Mouse (Mus musculus) liver, embryonic 14.5 days (tissue): Measurements from ENCODE around the gene Arhgef17. TPM values are rescaled to one million over a fixed set of nuclear protein-coding genes. Genes with fewer than 3 reads are reported as not detected.

Experiments used
- ATAC-seq: fragments of 200-750 bp; cut with Nextera tagmentation; 2 replicates; pipeline ENCODE4 v1.8.0; 2017; ENCODE audit warnings: moderate number of reproducible peaks, mild to moderate bottlenecking, moderate library complexity; ENCODE audit not compliant: insufficient read depth
- DNase-seq, 3 experiments: peaks; one replicate each; pipeline ENCODE4 v3.0.0-alpha.2; 2012 to 2013; ENCODE audit warnings: low read depth in 3 of 3, low spot score in 3 of 3
- H3K27ac ChIP-seq: fragments of 300-500 bp; sonication (generic); 2 replicates; pipeline ENCODE4 v1.5.1; 2014; ENCODE audit warnings: moderate library complexity, mild to moderate bottlenecking, control low read depth, inconsistent platforms
- H3K27me3 ChIP-seq: fragments of 300-500 bp; sonication (generic); 2 replicates; pipeline ENCODE4 v1.6.1; 2014; ENCODE audit warnings: mild to moderate bottlenecking, low read length, moderate library complexity; ENCODE audit not compliant: control insufficient read depth, insufficient read depth
- H3K36me3 ChIP-seq: fragments of 300-500 bp; sonication (generic); replicated peaks from 2 replicates; pipeline ENCODE4 v1.6.1; 2014; ENCODE audit warnings: low read depth; ENCODE audit not compliant: control insufficient read depth, insufficient read depth
- H3K4me1 ChIP-seq, 2 experiments: fragments of 200-500 bp in 1 of 2; fragments of 300-500 bp in 1 of 2; sonication (generic) in 1 of 2; replicated peaks; 2 replicates each; pipeline ENCODE4 v1.6.1; 2012 to 2014; ENCODE audit warnings: antibody characterized with exemption in 1 of 2, inconsistent platforms in 1 of 2, low read length in 1 of 2; ENCODE audit not compliant: control insufficient read depth in 2 of 2, insufficient read depth in 2 of 2
- H3K4me2 ChIP-seq: fragments of 300-500 bp; sonication (generic); 2 replicates; pipeline ENCODE4 v1.6.1; 2014; ENCODE audit warnings: low read depth, mild to moderate bottlenecking, control low read depth, moderate library complexity
- H3K4me3 ChIP-seq, 2 experiments: fragments of 200-500 bp in 1 of 2; fragments of 300-500 bp in 1 of 2; sonication (generic) in 1 of 2; 2 replicates each; pipeline ENCODE4 v1.5.1; 2012 to 2014; ENCODE audit warnings: low read depth in 2 of 2, low read length in 2 of 2, mild to moderate bottlenecking in 2 of 2, control low read depth in 1 of 2, inconsistent platforms in 1 of 2, moderate library complexity in 1 of 2; ENCODE audit not compliant: insufficient read depth in 1 of 2
- H3K9ac ChIP-seq: fragments of 300-500 bp; sonication (generic); replicated peaks from 2 replicates; pipeline ENCODE4 v1.6.1; 2014; ENCODE audit warnings: mild to moderate bottlenecking, control low read depth, moderate library complexity
- H3K9me3 ChIP-seq: fragments of 300-500 bp; sonication (generic); 2 replicates; pipeline ENCODE4 v1.6.1; 2016; ENCODE audit warnings: low read length, mixed read lengths; ENCODE audit not compliant: control insufficient read depth
- CTCF ChIP-seq: IDR thresholded peaks from 2 replicates; pipeline ENCODE4 v1.5.1; 2016; ENCODE audit warnings: antibody characterized with exemption, low read depth, control low read depth
- EP300 ChIP-seq: IDR thresholded peaks from 2 replicates; pipeline ENCODE4 v1.6.1; 2016; ENCODE audit warnings: antibody characterized with exemption, low read depth
- WGBS: fragments of 180-500 bp; shearing (Covaris S2); extraction: QIAGEN DNeasy Blood & Tissue Kit; methylation state at CpG from one replicate; pipeline ENCODE4 v1.1.7; 2014; ENCODE audit not compliant: insufficient replicate concordance; 5-methylcytosine and 5-hydroxymethylcytosine counted together
- polyA plus RNA-seq, 2 experiments: library from polyadenylated mRNA; depleted of rRNA in 1 of 2; stranded (reverse) in 1 of 2; unstranded in 1 of 2; fragments of >200 nt; fragmentation: Nextera tagmentation in 1 of 2; extraction: Ambion mirVana in 1 of 2; gene quantifications; 2 replicates each; pipeline versions ENCODE4 v1.2.1 to v1.2.3; 2012 to 2014

Gene Arhgef17
- polyA plus RNA-seq, 2 experiments, result 0.70 to 1.7 TPM

- TF ChIP-seq EP300 (no peak), CTCF (no peak)
- H3K27ac ChIP-seq, result no peak overlapping the region
Measured at GRCm38 (mm10) chr7:100952686-100953085, 20.8 kb upstream of the Arhgef17 start.

GRCm38 (mm10) chr7:100951903-100952302 lies 20.0 kb upstream of the Arhgef17 start:
- TF ChIP-seq EP300, result no peak
- no peak for TF ChIP-seq CTCF

More at GRCm38 (mm10) chr7:100952686-100953085, 20.8 kb upstream of the Arhgef17 start:
- no peak overlapping the region for H3K4me2 ChIP-seq
- H3K4me3 ChIP-seq, result no peak overlapping the region
- no peak overlapping the region for H3K9ac ChIP-seq
- no peak for DNase-seq
- H3K9me3 ChIP-seq, result no peaks in the 10 kb centered on the region
- no peak for ATAC-seq
- WGBS, result 60% methylated on average over 7 of the region's 7 CpGs
- H3K27me3 ChIP-seq, result no peaks in the 10 kb centered on the region
- no peaks in the 10 kb centered on the region for H3K36me3 ChIP-seq
- H3K4me1 ChIP-seq, result peaks cover 2 to 31% of the 10 kb centered on the region in 2 experiments; a peak in 2 of 4 replicates

GRCm38 (mm10) chr7:100950481-100951010 lies 18.6 kb upstream of the Arhgef17 start:
- Histone ChIP-seq H3K9ac (no peak overlapping the region), H3K27me3 (no peaks in the 10 kb centered on the region), H3K4me2 (no peak overlapping the region), H3K4me3 (no peak overlapping the region), H3K4me1 (peaks cover 2 to 28% of the 10 kb centered on the region in 2 experiments; a peak in 2 of 4 replicates), H3K27ac (no peak overlapping the region), H3K36me3 (no peaks in the 10 kb centered on the region), H3K9me3 (no peaks in the 10 kb centered on the region)
- TF ChIP-seq EP300 (no peak), CTCF (no peak)
- DNase-seq, result peak in 1 of 3 experiments; percentile 14
- peak; percentile 71 for ATAC-seq
- WGBS, result 11% methylated on average over 12 of the region's 12 CpGs

More at GRCm38 (mm10) chr7:100951903-100952302, 20.0 kb upstream of the Arhgef17 start:
- Histone ChIP-seq H3K9me3 (no peaks in the 10 kb centered on the region), H3K9ac (no peak overlapping the region), H3K36me3 (no peaks in the 10 kb centered on the region), H3K4me2 (no peak overlapping the region), H3K27me3 (no peaks in the 10 kb centered on the region), H3K27ac (no peak overlapping the region), H3K4me1 (peaks cover 2 to 31% of the 10 kb centered on the region in 2 experiments; a peak in 2 of 4 replicates), H3K4me3 (no peak overlapping the region)
- DNase-seq, result no peak
- WGBS, result 43% methylated on average over 2 of the region's 2 CpGs
- no peak for ATAC-seq

- no peak overlapping the region; the same call in 1 of the 2 replicates for H3K27ac ChIP-seq
- TF ChIP-seq CTCF (no peak), EP300 (no peak)
- peaks cover 2 to 28% of the 10 kb centered on the region in 2 experiments; a peak in 2 of 4 replicates for H3K4me1 ChIP-seq
- H3K9me3 ChIP-seq, result no peaks in the 10 kb centered on the region
- H3K9ac ChIP-seq, result no peak overlapping the region
- H3K4me2 ChIP-seq, result no peak overlapping the region
- ATAC-seq, result peak; percentile 49; the same call in 1 of the 2 replicates
- 12% methylated on average over 5 of the region's 5 CpGs for WGBS
- H3K27me3 ChIP-seq, result no peaks in the 10 kb centered on the region
- H3K36me3 ChIP-seq, result no peaks in the 10 kb centered on the region
- DNase-seq, result no peak
- H3K4me3 ChIP-seq, result no peak overlapping the region
Measured at GRCm38 (mm10) chr7:100950031-100950430, 18.1 kb upstream of the Arhgef17 start.

GRCm38 (mm10) chr7:100944738-100945137 lies 12.8 kb upstream of the Arhgef17 start:
- H3K27ac ChIP-seq, result no peak overlapping the region
- ATAC-seq (no peak), DNase-seq (no peak)
- no peaks in the 10 kb centered on the region for H3K9me3 ChIP-seq
- no peak overlapping the region for H3K4me3 ChIP-seq
- H3K9ac ChIP-seq, result no peak overlapping the region
- no peaks in the 10 kb centered on the region for H3K36me3 ChIP-seq
- H3K4me1 ChIP-seq, result peaks cover 0 to 7% of the 10 kb centered on the region in 2 experiments; a peak in 2 of 4 replicates
- TF ChIP-seq EP300 (no peak), CTCF (no peak)
- H3K27me3 ChIP-seq, result no peaks in the 10 kb centered on the region
- WGBS, result 64% methylated on average over 5 of the region's 5 CpGs
- H3K4me2 ChIP-seq, result no peak overlapping the region
